Mouse (Mus musculus) retina, postnatal 1 day (tissue): ENCODE results near the gene Atg14.
A peak's percentile ranks its signal among the peaks of the same experiment; 100 is the strongest.
"Not testable (repeated sequence)": the region's sequence is repeated elsewhere in the genome, so short reads cannot be mapped to it uniquely, and the experiment has no call there.

Experiments
- DNase-seq: peaks from one replicate; pipeline ENCODE4 v3.0.0-alpha.2; 2012

The Atg14 gene

GRCm38 (mm10) chr14:47541325-47541948, 29.0 kb downstream of the Atg14 start:
- no peak for DNase-seq

- DNase-seq: no peak
These were observed 35.4 kb downstream of the Atg14 start for GRCm38 (mm10) chr14:47535096-47535495.

GRCm38 (mm10) chr14:47534176-47534525, 36.3 kb downstream of the Atg14 start:
- DNase-seq: no peak

GRCm38 (mm10) chr14:47533365-47534175, 36.9 kb downstream of the Atg14 start:
- peak; percentile 80 for DNase-seq

- DNase-seq: no peak
These were observed 38.0 kb downstream of the Atg14 start for GRCm38 (mm10) chr14:47532496-47532895.

- DNase-seq: not testable (repeated sequence)
These were observed 40.9 kb downstream of the Atg14 start for GRCm38 (mm10) chr14:47529592-47529991.

- peak; percentile 72 for DNase-seq
These were observed 41.4 kb downstream of the Atg14 start for GRCm38 (mm10) chr14:47529019-47529418.

- no peak for DNase-seq
These were observed 42.2 kb downstream of the Atg14 start for GRCm38 (mm10) chr14:47528293-47528692.

GRCm38 (mm10) chr14:47527833-47528232, 42.6 kb downstream of the Atg14 start:
- no peak for DNase-seq

GRCm38 (mm10) chr14:47525861-47526260, 44.6 kb downstream of the Atg14 start:
- DNase-seq: peak; percentile 8

- DNase-seq: no peak
These were observed 45.1 kb downstream of the Atg14 start for GRCm38 (mm10) chr14:47525374-47525773.

GRCm38 (mm10) chr14:47522301-47522700, 48.1 kb downstream of the Atg14 start:
- DNase-seq: no peak

- no peak for DNase-seq
These were observed 48.8 kb downstream of the Atg14 start for GRCm38 (mm10) chr14:47521609-47522008.

- DNase-seq: peak; percentile 4
These were observed 49.5 kb downstream of the Atg14 start for GRCm38 (mm10) chr14:47520751-47521449.

GRCm38 (mm10) chr14:47518619-47519018, 51.8 kb downstream of the Atg14 start:
- no peak for DNase-seq

GRCm38 (mm10) chr14:47516755-47517154, 53.7 kb downstream of the Atg14 start:
- DNase-seq: no peak

- no peak for DNase-seq
These were observed 54.8 kb downstream of the Atg14 start for GRCm38 (mm10) chr14:47515636-47516035.

GRCm38 (mm10) chr14:47514816-47515453, 55.5 kb downstream of the Atg14 start:
- DNase-seq: no peak

- no peak for DNase-seq
These were observed 56.8 kb downstream of the Atg14 start for GRCm38 (mm10) chr14:47513606-47514005.

GRCm38 (mm10) chr14:47510244-47510643, 60.2 kb downstream of the Atg14 start:
- no peak for DNase-seq

GRCm38 (mm10) chr14:47508035-47508434, 62.4 kb downstream of the Atg14 start:
- no peak for DNase-seq

- DNase-seq: no peak
These were observed 63.8 kb downstream of the Atg14 start for GRCm38 (mm10) chr14:47506676-47507075.

- DNase-seq: no peak
These were observed 66.4 kb downstream of the Atg14 start for GRCm38 (mm10) chr14:47504036-47504435.
